Mouse (Mus musculus) activated CD4-positive, CD25-positive, alpha-beta regulatory T cell, adult 4 months (primary cell): ENCODE results near the gene Zfp326. TPM values are rescaled to one million over a fixed set of nuclear protein-coding genes. Genes with fewer than 3 reads are reported as not detected.
"Not testable (repeated sequence)": the region's sequence is repeated elsewhere in the genome, so short reads cannot be mapped to it uniquely, and the experiment has no call there.

Experiments
- ATAC-seq: one replicate; pipeline ENCODE4 v1.8.0; 2017
- polyA plus RNA-seq, 2 experiments: library from polyadenylated mRNA; unstranded; fragments of 100-300 nt; shearing (Covaris generic); gene quantifications; one replicate each; pipeline ENCODE4 v1.2.1; 2017

Zfp326 gene
- 10 to 100 TPM; 12.4 to 14.0 TPM for polyA plus RNA-seq

DNA sequence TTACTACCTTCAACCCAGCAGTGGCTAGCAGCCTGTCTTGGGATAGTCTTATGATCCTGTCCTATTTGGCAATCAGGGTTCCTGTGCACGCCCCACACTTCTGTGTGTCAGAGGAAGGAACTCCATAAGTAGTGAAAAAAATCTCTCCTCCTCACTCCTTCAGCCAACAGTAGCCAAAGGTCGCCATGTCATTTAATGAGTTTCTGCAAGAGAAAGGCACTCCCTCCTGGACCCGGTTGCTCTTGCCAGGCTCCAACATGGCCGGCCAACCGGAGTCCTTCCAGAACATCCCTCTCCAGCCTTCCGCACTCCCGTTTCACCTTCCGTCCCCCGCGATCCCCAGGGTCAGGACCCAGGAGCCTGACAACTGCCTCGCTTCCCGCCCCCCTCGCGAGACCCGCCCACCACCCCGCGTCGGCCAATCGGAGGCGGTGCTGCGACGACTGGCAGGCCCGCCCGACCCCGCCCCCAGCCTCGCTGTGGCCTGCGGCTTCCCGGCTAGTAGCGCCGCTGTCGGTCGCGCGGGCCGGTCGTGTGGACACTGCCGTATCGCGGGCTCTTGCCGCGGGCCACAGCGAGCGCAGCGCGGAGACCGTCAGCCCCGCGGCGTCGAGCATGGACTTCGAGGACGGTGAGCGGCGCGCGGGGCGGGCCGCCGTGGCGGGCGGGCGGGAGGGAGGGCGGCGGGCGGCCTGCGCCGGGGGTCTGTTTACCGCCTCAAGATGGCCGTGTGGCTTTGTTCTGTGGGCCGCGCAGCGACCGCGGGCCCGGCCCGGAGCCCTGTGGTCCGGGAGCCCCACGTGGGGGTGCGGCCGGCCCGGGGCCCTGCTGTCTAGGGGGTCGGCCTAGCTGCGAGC, at the start of gene Zfp326:
TSS of gene Zfp326 (plus strand) at position 498 of the 857 bp plus-strand sequence.
- ATAC-seq, result peak; percentile 73

DNA sequence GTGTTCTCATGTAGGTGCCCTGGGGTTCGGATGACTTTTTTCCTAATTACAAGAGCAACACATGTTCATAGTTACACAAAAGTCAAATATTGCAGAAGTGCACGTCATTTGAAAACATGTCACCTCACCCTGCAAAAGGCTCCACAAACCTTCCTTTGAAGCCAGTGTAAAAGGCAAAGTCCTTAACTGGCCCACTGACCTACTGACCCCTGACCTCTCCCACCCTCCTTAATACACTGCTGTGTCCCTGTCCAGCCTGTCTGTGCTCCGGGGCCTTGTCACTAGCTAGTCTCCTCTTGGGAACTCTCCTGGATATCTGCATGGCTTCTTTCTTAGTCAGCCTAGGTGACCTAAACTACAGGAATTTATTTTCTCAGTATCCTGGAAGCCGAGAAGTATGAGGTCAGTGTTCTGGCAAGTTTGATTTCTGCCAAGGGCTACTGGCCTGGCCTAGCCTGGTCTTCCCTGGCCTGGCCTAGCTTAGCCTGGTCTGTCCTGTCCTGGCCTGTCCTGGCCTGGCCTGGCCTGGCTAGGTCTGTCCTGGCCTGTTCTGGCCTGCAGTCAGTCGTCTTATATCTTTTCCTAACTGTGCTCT, 49.4 kb upstream of the Zfp326 start:
- no peak for ATAC-seq

DNA sequence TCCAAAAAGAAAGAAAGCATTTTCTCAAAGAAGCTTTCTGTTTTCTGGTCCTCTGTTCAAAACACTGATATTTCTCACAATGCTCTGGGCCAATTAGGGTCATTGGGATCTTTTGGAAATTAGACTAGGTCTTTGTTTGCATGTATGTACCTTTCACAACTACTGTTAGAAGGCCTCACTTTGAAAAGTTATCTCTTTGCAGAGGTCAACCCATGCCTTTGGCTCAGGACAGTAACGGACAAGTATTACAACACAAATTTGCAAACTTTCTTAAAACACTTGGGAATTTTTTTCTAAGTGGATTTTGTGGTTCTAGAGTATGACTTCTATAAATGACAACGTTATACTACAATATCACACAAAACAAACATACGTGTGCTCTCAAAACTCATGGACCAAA, 48.3 kb upstream of the Zfp326 start:
- no peak for ATAC-seq

DNA sequence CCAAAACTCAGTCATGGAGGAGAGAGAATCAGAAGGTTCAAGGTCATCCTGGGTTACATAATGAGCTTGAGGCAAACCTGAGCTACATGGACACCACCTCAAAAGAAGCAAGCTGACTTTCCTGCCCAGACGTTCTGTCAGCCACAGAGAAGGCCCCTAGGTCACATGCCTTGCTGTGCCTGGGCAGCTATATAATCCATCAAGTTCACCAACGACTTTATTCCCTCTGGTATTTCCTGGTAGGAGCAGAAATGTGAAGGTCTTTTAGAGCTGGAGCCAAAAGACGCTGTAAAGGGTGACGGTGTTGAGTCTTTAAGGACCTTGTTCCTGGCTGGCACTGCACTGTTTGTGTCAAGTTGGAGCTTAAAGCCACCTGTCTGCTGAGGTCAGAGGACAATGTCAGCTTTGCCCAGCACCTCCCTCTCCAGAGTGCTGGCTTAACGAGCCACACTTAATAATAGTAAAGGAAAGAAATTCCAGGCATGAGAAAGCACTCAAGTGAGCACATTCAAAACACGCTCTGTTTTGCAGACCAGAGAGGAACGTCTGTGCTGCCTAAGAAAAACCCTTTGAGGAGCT, 47.3 kb upstream of the Zfp326 start:
- no peak for ATAC-seq

DNA sequence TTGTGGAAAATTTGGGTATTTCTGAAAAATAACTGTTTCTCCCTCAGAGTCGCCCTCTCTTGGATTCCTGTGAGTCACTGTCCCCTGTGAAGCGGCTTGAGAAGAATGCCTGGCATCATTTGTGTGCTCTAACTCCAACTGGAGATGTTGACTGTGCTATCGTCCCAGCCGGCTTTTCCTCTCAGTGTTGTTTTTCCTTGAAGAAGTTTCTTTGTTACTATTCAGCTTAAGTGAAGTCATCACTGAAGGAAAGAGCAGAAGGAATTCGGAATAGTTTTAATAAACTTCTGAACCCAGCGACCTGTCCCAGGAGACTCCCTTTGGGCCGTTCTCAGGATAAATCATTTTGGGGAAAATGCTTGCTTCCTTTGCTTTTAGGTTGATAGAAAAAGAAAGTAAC, 44.2 kb upstream of the Zfp326 start:
- no peak for ATAC-seq

DNA sequence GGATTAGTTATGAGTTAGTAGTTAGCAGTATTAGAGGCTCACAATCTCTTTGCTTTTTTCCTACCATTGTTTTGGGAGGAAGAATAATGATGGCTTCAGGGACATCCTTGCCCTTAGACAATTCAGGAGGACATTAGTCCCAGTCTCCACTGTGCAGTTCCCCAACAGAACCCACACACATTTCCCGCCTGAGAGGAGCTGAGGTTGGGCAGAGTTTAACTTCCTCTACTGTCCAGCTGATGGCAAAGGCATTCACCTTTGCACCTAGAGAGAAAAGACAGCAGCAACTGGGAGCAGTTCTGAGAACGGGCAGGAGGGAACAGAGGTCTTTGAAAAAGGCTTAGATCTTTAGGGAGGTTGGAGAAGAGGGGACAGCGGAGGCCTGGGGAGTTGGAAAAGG, 42.4 kb upstream of the Zfp326 start:
- no peak for ATAC-seq

DNA sequence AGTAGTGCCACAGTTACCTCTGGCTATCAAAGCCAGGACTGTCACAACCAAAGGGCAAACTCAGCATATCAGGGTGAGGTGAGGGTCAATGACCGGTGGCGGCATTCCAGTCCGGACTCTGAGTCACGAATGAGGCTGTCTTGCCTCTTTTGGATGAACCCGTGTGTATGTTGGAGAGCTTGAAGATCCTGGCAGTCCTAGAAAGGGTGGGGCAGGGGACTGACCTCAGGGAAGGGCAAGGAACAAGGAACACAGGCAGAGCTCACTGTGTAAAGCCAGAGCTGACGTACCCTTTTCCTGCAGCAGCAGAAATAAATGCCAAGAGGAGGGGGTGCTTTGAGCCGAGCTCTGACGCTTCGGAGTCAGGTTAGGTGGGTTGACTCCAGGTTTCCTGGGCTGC, 40.4 kb upstream of the Zfp326 start:
- ATAC-seq, result no peak

DNA sequence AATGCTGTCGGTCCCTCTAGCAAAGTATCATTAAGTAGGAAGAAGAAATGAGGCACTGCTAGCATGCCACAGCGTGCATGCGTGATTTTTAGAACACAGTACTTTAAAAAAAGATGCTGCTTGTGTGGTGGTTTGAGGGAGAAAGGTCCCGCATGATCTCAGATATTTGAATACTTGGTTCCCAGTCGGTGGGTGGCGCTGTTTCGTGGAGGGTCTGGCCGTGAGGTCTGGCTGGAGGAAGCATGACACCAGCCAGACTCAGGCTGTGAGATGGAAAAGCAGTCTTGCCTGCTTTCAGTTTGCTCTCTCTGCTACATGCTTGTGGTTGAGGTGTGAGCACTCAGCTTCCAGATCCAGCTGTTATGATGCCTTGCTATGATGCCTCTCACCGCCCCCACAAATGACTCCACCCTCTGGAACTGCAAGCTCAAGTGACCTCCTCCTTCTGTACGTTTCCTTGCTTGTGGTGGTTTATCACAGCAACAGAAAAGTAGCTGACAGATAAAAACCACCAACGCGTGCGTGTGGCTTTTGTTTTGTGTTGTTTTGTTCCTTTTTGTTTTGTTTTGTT, 36.5 kb upstream of the Zfp326 start:
- ATAC-seq, result peak; percentile 69

DNA sequence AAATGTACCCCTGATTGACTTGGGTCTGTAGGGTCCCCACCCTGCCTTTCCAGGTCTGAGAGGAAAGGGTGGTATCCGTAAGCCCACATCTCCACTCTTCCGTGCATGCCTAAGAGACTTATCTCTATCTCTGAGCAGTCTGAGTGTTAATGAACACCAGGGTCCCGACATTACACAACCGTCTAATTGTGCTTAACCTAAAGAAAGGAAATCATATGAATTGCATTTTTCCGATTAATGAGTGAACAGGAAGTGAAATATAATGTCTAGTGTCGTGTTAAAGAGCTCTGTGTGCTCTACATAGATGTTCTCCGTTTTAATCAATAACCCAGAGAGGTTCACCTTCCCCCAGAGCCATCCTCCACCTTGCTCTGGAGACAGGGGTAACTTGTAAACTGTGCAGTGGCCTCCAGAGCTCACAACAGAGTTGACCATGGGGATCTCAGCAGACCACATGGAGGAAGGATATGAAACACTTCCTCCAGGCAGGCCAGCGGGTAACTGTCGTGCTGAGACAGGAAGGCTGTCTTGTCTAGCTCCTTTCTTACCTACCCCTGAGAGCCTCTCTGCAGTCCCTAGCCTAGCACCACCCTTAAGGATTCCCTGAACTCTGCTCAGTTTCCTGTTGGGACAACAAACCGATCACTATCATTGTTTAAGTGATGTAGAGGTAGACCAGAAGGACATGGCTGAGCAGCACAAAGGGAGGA, 32.2 kb upstream of the Zfp326 start:
- ATAC-seq, result no peak

DNA sequence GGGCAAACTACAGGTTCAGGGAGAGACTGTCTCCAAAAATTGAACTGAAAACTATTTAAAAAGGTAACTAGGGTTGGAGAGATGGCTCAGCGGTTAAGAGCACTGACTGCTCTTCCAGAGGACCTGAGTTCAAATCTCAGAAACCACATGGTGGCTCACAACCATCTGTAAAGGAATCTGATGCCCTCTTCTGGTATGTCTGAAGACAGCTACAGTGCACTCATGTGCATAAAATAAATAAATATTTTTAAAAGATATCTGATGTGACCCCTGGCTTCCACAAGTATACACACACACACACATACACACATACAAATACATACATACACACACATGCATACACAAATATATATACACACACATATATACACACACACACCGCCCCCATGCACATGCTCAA, 31.3 kb upstream of the Zfp326 start:
- no peak for ATAC-seq

DNA sequence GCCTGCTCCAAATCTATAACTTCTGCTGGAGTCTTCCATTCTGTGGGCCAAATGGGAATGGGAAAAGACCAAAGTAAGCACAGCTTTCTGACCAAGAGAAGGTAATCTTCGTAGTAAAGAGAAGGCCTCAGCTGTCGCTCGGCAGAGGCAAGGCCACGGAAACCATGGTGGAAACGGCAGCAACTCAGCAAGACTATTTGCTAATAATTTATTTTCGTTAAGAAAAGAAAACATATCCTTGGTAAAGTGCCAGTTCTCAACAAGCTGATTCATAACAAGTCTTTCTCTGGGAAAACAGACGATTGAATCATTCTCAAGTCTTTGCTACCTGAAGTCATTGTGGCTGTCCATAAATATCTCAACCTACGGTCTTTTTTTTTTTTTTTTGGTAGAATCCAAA, 28.6 kb upstream of the Zfp326 start:
- no peak for ATAC-seq

DNA sequence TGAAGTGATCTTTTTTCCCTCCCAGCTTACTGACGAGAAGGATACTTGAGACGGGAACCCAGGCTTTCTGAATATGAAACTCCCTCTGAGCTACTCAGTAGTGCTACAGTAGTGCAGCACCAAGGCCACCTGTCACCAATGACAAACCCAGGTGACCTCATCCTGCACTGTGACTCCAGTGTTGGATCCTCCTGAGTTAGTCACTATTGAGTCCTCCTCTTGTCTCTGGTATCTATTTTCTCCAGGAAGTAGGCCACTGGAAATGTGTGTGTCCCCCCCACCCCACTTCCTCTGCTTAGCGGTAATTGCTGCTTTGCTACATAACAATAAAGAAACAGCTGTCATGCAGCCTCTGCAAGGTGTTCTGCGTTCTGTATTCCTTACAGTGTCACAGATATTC, 27.1 kb upstream of the Zfp326 start:
- peak; percentile 80 for ATAC-seq

DNA sequence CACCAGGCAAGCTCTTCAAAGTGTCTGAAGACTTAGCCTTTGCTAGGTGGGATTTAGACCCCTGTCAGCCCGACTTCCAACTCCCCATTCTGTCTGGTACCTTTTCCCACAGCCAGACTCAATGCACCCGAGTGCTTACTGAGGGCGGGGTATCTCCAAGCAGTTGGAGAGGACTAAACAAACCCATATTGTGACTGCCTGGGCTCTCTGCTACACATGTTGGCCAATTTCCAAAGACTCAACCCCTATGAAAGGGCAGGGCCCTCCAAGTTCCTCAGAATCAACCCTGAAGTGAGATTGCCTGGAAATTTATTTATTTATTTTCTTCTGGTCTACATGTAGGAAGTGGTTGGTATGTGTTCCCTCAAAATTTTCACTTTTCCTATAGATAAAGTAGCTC, 26.7 kb upstream of the Zfp326 start:
- ATAC-seq, result no peak

DNA sequence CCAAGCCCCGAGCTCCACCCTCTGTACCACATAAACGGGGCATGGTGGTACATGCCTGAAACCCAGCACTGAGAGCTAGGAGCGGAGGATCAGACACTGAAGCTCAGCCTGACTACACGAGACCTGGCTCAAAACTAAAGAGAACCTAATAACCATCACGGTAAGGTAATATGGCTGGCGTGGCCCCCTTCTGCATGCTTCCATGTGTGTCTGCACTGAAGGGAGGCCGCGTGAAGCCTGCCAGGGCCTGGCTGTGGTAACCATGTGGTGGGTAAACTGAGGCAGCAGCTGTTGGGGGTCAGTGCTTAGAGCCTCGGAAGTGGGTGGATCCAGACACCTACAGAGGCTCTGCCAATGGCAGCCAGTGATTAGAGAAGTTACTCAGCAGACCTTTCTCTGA, 23.1 kb upstream of the Zfp326 start:
- no peak for ATAC-seq

DNA sequence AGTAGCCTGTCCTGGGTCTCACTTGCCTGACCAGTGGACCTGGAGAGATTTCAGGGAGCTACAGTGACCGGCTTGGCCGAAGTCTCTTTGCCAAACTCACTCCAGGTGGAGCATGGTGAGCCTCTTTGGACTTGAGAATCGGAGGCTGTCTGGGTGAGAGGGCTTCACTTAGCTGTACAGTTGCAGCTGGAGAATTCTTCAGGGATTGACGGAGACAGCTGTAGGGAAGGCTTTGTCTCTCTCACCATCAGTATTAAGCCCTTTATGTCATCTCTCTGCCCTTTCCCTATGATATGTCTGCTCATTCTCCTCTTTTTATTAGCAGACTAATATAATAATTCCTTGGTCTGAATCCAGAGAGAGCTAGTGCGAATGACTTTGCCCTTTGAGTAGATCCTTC, 18.9 kb upstream of the Zfp326 start:
- ATAC-seq, result no peak

DNA sequence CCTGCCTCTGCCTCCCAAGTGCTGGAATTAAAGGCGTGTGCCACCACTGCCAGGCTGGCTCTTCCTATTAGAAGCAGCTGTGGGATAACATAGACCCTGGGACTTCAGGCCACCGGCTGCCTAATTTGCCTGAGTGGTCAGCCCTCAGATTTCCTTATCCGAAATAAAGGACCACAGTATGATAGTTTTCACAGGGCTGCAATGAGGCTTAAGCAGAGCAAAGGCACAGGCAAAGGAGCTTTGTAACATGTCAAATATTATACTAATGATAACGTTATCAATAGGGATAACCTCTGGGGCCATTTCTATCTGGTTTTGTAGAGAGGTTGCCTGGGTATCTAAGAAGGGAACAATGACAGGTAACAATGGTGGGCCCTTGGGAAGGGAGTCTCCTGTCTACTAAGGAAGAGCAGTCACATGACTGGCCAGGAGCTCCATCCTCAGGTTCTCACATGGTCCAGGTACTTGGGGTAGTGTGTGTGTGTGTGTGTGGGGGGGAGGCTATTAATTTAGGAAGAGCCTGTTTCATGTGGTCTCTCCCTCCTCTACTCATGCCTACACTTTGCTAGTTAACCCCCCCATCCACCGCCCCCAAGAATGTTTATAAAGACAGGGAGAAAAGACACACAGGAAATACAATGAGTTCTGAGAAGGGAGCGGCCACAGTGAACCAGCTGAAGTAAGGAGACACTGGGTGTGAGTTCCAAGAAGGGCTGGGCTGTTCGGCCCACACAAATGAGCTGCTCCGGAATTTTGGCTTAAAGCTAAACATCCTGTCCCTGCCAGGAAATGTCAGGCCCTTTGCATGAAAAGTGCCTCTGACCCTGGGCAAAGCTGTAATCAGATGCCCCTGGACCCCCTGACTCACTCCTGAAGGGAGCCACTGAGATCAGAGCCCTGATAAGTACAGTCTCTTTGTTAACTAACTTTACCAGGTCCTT, 17.3 kb upstream of the Zfp326 start:
- peak; percentile 36 for ATAC-seq

DNA sequence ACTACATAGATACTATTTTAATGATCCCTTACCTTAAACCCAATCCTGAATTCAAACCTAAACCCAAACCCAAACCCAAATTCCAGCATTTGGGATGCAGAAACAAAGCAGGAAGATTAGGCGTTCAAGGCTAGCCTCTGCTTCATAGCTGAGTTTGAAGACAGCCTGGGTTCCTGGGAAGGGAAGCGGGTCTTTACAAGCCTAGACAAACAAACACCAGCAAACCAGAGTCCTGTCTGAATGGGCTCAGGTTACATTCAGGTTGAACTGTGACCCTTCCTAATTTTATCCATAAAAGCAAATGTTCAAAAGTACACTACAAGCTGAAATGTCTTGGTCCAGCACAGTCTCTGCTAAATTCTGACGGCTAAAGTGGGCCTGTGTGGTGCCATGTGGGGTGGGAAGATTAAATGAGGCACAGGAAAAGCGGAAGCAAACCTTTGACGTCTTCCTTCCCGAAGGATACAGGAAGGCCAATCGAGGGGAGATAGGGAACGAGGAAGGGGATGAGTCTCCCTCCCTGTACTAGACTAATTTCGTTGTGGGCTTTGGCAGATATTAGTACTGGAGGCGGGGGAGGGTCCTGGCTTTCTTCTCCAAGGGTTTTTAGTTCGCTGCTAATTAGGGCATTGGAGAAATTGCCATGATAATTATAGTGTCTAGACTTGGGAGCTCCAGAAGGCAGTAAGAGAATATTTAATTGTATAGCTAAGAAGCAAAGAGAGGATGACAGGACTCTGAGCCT, 16.5 kb upstream of the Zfp326 start:
- no peak for ATAC-seq

DNA sequence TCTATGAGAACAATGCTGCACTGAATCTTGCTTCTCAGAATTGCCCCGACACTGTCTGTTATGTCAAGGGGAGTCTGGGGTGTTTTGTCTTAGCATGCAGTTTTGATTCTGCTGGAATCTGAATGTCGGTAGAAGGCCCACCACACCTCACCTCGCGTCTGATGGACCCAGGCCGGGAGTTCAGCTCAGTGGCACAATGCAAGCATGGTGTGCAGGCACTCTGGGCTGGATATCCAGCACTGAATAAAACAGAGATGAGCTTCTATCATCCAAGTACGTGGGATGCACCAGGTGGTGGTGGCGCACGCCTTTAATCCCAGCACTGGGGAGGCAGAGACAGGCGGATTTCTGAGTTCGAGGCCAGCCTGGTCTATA, 15.9 kb upstream of the Zfp326 start:
- ATAC-seq, result no peak

DNA sequence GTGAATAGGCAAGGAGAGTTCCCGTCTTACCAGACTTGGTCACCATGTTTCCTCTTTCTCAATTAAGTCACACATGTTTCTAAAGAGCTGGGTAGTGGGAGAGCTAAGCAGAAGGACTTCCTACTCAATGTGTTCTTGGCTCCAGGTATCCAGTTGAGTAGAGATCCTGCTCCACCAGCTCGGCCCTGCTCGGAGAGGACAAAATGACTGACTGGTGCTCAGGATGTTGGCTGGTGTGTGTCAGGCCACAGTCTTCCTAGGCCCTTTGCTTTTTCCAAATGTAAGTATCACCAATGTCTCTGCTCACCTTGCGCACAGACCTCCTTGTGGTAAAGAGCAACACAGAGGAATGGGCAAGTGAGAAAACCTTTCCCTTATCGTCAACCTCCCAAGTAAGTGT, 14.7 kb upstream of the Zfp326 start:
- ATAC-seq, result no peak

DNA sequence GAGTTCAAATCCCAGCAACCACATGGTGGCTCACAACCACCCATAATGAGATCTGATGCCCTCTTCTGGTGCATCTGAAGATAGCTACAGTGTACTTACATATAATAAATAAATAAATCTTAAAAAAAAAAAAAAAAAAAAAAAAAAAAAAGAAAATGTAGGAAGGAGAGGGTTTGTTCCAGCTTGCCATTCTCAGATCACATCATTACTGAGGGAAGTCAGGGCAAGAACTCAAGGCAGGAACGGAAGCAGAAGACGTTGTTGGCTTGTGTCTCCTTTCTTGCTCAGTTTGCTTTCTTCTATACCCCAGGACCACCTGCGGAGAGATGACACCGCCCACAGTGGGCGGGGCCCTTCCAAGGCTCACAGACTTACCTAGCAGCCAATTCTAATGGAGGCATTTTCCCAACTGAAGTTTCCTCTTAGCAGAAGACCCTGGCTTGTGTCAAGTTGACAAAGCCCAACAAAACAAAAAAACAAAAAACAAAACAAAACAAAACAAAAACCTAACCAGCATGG, 11.2 kb upstream of the Zfp326 start:
- not testable (repeated sequence) for ATAC-seq

DNA sequence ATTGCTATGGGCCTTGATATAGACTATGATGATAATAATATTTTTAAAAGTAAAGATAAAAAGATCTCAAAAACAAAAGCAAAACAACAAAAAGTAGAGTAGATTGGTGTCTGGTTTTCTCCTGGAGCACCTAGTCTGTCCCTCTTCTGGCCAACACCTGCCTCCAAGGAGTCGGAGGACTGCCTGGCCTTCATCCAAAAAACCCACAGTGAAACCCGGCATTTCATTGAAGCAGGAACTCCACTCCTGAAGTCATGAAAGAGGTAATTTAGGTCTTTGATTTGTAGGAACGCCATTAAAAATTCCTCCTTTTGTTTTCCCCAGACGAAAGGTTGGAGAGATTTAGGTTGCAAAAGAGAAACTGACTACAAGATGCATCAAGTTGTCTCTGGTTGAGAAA, 8.9 kb upstream of the Zfp326 start:
- no peak for ATAC-seq
